Mouse (Mus musculus) left cerebral cortex, adult 11 months (tissue): Measurements from ENCODE around the gene Sbno1.

Source experiments
- DNase-seq: peaks from one replicate; pipeline ENCODE4 v3.0.0; 2022; ENCODE audit warnings: low spot score

The Sbno1 gene

DNA sequence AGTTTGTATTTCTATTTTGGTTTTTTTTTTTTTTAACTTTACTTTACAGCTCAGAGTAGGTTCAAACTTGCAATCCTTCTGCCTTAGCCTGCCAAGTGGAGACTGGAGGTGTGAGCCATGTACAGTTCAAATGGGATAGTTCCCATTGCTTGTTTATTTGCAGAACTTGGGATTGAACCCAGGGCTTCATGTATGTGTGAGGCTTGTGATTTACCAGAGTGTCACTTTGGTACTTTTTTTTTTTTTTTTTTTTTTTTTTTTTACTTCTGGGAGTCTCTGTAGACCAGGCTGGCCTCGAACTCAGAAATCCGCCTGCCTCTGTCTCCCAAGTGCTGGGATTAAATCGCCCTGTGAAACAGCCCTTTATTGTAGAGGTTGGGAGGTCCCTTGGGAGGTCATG lies 18.4 kb upstream of the Sbno1 start:
- no peak for DNase-seq

DNA sequence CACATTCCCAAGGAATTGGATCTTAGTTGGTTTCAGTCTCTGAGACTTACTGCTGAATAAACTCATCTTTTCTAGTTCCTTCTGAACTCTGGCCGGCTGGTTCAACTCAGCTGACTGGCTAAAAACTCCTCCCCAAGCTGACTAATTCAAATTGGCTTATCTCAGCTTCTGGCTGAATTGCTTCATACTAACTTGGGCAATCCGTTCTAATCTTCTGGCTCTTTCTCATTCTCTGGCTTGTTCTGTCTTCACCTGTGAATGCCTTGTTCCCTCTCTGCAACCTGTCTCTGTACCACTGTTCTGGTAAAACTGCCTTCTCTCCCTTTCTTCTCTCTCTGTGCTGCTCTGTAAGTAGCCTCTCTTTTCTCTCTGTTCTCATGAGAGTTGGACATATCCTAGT lies 16.8 kb upstream of the Sbno1 start:
- no peak for DNase-seq

DNA sequence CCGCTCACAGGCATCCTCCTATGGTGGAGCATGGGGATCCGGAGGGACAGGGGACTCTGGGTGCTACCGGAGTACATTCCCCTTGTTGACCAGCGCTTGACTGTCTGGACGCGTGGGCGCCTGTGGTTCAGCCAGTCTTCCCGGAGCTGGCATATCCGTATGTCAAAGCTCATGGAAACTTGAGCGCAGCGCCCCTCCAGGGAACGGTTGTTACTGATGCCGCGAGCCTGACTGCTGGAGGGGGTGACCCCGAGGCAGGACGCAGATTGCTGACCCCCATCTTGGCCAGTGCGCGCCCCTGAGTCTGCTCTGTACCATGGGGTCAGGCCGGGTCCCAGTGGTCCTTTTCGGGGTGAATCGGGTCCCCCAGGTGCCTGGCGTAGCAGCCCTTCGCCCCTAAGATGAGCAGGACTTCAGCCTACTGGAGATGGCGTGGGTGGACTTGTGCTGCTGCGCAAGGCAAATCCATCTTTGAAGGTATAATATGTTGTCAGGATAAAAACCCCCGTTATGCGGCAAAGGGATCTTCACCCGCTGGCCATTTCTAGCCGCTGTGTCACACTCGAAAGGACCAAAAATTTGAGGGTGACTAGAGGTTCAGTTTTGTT lies 14.4 kb upstream of the Sbno1 start:
- no peak for DNase-seq

DNA sequence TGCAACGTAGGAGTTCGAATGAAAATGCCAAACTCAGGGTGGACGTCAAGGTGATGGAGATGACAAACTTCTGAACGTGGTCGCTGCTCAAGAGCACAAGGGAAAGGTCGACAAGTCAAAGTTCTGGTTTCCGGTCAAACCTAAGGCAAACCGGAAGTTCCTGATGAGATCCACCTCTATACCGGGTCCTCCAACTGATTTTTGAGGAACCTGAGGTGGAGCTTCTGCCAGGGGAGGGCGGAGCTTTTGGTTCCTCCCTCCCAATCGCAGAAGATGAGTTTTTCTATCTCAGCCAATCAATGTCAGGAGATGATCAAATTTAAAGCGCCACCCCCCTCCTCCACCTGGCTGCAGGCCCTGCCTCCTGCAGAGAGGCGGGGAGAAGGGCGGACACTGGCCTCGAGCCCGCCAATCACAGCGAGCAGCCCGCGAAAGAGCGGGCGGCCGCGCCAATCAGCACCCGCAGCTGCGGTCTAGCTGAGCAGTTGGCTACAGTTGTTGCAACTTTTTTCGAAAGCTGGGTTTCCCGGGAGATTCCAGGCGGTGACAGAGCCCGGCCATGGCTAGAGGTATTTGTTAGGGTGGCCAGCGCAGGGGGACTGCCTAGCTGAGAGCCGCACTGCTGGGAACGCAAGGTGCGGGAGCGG lies 13.8 kb upstream of the Sbno1 start, which contains the start of gene Kmt5a:
Kmt5a (plus strand) TSS at position 484 of the 647 bp plus-strand sequence.
- DNase-seq: peak; percentile 93

DNA sequence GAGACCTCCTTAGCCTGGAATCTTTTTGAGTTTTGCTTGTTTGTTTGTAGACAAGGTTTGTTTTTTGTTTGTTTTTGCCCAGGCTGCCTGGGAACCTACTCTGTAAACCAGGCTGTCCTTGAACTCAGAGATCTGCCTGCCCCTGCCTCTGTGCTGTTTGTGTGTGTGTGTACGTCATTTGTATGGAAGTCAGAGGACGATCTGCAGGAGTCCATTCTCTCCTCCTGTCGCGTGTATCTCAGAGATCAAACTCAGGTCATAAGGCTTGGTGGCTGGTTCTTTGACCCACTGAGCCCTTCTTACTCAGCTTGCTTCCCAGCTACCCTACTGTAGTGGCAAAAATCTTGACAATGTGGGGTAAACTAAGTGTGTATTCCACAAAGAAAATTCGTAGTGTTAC lies 12.9 kb upstream of the Sbno1 start:
- DNase-seq: no peak

DNA sequence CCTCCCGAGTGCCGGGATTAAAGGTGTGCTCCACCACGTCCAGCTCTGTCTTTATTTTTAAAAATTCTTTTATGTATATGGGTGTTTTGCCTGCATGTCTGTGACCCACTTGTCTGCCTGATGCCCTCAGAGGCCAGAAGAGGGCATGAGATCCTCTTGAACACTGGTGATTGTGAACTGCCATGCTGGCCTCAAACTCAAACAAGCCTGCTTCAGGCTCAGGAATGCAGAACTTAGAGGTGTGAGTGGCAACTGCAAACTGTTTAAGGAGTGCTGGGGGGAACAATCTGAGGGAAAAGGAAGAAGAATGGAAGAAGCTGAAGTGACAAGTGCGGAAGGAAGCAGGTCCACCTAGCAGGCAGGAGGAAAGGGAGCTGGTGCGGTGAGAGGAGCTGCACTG lies 12.4 kb upstream of the Sbno1 start:
- DNase-seq: no peak

DNA sequence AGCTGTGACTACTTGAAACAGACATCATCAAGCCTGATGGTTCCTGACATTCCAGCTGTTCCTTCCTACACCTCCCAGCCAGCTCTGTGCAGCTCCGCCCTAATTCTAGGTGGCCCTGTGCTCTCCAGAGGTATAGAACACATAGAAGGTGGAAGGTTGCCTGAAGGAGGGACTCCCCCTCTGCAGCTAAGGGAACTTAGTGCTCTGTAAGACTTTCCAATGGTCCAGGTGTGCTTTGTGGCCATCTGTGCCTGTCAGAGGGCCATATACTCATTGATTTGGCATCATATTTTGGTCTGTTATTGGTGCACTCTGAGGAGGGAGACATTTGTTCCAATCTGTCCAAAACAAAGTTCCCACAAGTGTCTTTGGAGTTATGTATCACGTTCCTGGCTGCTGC lies 7.2 kb upstream of the Sbno1 start:
- DNase-seq: no peak

DNA sequence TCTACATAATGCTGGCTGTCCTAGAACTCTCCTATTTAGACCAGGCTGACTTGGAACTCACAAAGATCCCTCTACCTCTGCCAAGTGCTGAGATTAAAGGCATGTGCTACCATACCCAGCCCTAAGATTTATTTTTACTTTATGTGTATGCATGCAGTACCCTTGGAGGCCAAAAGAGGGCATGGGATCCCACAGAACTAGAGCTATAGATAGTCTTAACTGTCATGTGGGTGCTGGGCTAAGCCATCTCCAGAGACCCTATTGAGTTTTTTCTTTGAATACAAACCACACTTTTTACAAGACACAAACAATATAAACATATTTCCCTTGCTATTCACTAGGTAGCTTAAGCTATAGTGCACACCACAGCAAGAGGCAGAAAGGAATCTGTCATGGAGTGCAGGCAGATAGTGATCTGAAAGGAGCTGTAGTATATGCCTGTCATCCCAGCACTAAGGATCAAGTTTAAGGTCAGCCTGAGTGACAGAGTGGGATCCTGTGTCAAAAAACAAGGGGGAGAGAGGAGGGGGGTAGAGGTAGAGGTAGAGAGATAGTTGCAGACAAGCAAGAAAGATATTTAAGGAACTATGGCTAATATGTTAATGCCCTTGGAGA lies 6.7 kb upstream of the Sbno1 start:
- peak; percentile 78 for DNase-seq

DNA sequence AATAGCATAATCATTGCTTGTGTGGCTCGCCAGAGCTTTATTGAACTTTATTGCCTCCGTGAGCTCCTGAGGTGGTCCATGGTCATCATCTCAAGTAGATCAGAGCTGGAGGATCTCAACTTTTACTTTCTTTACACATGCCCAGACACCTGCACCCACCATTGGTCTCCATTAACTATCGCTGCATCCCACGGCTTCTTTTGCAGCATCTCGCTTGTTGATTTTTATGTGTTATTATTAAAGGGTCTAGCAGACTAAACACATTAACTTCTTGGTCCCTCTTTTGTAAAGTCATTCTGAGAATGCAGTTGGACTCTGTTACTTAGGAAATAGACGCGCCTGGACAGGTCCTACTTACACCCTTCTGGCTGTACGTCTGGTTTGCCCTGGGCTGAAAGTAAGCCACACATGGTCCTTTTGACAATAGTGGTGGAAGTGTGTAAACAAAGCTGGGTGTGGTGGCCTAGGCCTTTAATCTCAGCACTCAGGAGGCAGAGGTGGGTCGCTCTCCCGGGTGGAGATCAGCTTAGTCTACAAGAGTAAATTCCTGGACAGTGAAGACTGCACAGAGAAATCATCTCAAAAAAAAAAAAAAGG lies 772 bp upstream of the Sbno1 start:
- no peak for DNase-seq

DNA sequence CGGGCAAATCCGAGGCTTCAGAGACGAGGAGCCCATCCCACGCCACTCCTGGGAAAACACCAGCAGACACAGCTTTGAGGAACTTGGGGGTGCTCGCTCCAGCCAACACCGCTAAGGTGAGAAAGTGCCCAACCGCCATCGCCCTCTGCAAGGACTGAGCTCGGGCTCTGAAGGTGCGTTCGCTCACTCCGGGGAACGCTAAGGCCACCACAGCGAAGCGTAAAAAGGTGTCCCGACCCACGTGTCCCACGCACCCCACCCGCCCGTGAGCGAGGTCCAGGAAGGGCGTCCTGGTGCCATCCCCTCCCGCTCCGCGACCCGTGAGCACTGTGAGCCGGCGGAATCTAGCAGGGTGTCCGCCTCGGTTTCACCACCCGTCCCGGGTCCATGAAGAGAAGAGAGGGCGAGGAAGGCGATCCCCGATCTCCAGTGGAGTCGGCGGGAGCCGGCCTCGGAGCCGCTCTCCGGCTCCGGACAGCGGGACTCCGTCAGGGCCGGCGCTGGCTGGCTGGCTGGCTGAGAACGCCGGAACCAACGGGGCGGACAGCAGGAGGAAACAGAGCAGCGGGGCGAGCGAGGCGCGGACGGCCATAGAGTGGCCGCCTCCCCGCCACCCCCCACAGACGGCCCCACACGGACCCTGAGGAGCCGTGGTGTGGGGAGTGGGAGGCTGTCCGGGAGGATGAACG lies 934 bp downstream of the Sbno1 start:
- DNase-seq: no peak

DNA sequence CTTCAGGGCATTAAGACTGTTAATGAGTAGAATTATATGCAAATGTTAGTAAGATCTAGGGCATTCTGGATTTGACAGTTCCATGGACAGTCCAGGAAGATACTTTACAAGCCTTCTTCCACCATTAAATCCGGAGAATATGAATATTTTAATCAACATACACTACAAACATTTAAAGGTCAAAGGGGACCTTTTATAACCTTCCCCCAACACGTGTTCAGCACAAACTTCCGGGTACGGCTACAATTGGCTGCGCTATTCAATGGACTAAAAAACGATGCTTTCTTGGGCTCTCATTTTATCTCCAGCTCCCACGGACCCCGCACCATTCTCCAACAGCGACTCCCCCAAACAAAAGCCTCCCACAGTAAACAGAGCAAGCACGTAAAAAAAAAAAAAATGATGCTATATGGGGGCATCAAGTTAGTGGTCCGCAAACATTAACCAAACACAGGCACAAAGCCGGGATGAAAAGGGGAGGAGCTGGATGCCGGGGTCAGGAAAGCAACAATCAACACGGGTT lies 1.5 kb downstream of the Sbno1 start:
- DNase-seq: no peak

DNA sequence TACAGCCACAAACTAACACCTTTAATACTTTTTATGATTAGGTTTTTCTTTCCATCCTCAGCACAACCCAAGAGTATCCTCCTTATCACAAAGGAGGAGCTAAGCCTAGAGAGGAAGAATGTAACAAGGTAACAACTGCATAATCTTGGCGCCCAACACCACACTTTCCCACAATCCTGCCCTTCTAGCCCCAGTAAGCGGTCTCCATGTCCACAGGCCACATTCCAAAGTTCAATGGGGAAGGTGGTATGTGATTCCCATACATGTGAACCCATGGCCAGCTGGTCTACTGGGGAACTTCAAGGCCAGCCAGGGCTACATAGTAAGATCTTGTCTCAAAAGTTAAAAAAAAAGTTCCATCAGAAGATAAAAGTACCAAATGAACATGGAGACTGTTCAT lies 4.0 kb downstream of the Sbno1 start:
- DNase-seq: no peak

DNA sequence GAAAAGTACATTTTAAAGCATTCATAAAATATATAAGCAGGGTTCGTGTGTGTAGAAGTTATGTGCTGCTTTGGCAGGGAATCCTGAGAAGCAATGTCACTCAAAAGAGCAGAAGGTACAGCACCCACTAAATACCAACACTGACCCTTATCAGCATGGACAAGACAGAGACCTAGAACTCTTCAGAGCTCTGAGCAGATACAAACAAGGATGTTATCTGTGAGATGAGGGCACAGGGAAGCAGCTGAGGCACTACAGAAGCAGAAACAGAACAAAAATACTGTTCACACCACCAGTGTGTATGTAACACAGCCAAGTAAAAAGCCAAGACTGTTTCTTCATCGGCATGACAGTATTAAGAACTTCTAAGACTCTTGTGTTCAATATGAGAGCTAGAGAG lies 6.9 kb downstream of the Sbno1 start:
- DNase-seq: no peak

DNA sequence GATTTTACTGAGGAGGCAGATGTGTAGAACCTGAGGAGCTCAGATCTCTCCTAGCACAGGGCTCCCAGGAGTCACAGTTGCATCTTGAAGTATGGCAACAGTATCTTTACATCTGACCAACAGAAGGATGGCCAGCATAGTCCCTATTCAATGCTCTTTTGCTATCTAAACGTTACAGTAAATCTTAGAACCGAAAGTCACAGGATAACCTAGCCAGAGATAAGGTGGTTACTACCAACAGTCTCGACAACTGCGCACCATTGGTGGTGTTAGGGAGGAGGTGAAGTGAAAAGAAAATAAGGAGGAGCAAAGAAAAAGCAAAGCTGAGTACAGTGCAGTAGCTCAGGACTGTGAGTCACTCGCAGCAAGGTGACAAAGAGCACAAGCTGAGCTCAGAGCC lies 13.6 kb downstream of the Sbno1 start:
- no peak for DNase-seq

DNA sequence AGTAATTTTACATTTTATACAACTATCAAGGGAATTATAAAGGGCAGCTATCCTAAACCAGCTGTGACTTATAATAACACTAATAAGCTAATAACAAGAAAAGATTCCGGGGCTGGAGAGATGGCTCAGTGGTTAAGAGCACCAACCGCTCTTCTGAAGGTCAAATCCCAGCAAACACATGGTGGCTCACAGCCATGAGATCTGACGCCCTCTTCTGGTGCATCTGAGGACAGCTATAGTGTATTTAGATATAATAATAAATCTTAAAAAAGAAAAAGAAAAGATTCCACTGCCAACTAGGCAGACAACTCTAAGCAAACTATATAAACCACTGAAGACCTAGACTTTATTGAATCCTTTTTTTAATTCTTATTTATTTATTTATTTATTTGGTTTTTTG lies 15.0 kb downstream of the Sbno1 start:
- DNase-seq: no peak

DNA sequence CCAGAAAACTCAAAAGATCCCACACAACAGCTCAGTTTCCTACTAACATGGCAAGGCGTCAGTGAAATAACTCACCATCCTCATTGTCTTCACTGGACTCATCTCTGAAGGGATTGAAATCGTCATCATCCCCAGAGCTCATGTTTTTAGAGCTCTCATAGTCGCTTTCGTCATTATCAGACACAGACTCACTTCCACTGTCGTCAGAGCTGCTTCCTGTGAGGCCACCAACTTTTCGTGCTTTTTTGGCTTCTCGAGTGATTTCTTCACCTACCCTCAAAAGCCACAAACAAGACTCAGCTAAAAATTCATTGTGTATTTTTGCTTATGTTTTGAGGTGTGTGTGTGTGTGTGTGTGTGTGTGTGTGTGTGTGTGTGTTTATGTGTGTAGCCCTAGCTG lies 32.1 kb downstream of the Sbno1 start:
- DNase-seq: no peak

DNA sequence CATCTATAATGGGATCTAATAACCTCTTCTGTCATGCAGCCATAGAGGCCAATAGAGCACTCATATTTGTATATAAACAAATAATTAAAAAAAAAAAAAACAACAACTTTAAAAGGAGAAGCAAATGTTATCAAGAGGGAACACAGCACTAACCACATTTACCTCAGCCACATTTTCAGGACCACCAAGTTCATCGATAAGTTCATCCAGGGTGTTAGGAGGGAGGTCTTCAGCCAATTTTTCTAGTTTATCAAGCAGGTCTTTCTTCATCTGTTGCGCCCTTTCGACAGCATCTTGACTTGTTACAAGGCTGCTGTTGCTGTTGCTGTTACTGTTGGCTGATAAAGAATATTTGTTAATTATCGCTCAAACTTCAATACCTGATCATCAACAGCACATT lies 33.4 kb downstream of the Sbno1 start:
- DNase-seq: no peak

DNA sequence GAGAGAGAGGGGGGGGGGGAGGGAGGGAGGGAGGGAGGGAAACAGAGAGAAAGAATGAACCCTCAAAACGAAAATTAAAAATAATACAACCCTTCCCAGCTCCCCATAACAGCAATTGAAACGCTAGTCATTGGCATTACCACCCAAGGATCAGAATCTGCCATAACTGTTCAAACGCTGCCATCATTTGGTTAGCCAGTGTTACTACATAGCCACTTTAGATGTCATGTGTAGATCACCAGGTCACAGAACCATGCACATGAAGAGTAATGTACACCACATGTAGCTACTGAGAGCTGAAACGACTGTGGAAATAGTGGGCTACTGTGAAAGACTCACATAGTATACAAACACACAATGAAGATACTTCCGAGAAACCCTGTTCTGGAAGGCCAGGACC lies 37.9 kb downstream of the Sbno1 start:
- no peak for DNase-seq

DNA sequence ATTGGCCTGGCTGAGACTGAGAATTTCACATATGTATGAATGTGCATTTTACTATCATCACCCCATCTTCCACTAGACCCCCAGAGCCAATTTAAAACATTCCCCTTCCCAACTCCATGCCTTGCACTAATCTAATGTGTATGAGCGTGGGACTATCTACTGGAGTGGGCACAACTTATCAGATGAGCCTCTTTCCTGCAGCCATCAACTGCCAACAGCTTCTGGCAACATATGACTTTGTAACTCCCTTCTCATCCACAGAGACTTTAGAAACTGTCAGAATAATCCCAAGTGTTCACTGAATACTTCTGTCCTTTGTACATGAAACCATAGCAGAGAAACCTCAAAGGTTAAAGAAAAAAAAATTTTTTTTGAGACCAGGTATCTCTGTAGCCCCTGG lies 45.7 kb downstream of the Sbno1 start:
- no peak for DNase-seq

DNA sequence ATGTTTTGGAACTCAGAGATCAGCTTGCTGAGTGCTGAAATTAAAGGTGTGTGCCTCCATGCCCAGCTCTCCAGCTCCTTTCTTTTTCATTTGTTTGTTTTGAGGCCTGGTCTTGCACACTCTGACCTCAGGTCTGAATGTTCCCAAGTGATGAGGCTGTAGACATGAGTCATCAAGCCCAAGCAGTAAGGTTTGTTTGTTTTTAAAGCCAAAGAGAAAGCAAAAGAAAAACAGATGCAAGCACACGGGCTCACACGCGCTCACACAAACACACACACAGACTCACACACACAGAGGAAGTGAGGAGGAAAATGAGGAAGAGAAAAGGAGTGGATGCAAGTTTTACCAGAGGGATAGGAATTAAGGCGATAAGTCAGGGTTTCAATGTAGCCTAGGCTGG lies 48.7 kb downstream of the Sbno1 start:
- DNase-seq: no peak

DNA sequence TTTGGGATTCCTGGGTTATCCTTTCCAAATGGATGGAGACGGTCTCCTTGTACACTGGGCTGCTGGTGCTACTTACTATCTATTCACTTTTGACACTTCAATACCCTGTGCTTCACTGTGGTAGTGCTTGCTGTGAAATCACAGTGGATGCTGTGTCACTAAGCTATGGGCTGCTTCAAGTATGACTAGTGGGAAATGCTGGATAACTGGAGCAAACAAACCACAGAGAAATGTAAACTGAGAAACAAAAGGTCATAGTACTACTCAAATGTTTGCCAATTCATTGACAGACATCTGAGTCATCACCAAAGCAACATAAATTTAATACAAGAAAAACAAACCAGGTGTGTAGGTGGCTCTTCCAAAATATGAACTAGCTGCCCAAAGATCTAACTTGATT lies 49.4 kb downstream of the Sbno1 start:
- DNase-seq: no peak

DNA sequence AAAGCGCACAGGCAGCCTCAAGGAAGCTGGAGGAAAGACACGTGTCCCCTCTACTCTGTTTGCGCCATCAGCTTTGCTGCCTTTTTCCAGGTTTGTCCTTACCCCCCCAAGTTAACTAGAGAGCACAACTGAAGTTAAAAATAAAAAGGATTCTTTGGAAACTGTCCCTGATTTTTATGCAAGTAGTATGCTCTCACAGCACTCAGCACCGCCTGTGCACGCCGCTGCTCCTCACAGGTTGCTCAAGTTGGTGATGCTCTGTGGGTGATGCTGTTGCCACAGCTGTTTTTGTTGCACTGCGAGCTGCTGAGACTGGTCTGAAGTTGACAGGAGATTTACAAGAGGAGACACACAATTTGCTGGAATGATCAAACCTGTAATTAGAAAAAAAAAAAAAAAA lies 51.5 kb downstream of the Sbno1 start:
- no peak for DNase-seq

DNA sequence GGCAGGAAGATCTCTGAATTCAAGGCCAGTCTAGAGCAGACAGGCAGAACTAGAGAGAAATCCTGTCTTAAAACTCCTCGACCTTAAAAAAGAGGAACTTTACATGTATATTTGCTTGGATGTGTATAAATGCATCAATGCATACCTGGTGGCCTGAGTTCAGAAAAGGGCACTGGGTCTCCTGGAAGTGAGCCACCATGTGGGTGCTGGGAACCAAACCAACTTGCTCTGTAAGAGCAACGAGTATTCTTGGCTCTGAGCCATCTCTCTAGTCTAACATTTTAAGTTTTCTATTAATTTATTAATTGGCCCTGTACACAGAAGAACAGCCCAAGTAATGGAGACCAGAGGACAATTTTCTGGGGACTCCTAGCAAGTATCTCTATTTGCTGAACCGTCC lies 59.1 kb downstream of the Sbno1 start:
- no peak for DNase-seq
